Mouse (Mus musculus): Measurements from ENCODE around the gene S100a9.

The S100a9 gene

GRCm38 (mm10) chr3:90695613-90696012 is at the start of gene S100a9:
Gene S100a9 (minus strand): TSS chr3:90695721.
- no peak for DNase-seq (ENCODE audit: low spot score in 2 of 2)

GRCm38 (mm10) chr3:90726606-90727005 is 31.1 kb upstream of the S100a9 start, which contains the start of gene Pglyrp4:
Gene Pglyrp4 (plus strand): TSS chr3:90726906.
- no peak for DNase-seq (ENCODE audit: low spot score in 2 of 2)

GRCm38 (mm10) chr3:90709591-90710460 is 14.3 kb upstream of the S100a9 start:
- DNase-seq (ENCODE audit: low spot score in 2 of 2) = peak; percentile 90 to 92

GRCm38 (mm10) chr3:90708523-90709202 is 13.1 kb upstream of the S100a9 start:
- peak; percentile 20 to 42 for DNase-seq (ENCODE audit: low spot score in 2 of 2)

- no peak for DNase-seq (ENCODE audit: low spot score in 2 of 2)
Observed at GRCm38 (mm10) chr3:90702244-90702643, 6.7 kb upstream of the S100a9 start.

GRCm38 (mm10) chr3:90693496-90693895 is 2.0 kb downstream of the S100a9 start:
- DNase-seq (ENCODE audit: low spot score in 2 of 2) = no peak

GRCm38 (mm10) chr3:90686835-90687234 is 8.7 kb downstream of the S100a9 start:
- no peak for DNase-seq (ENCODE audit: low spot score in 2 of 2)

- DNase-seq (ENCODE audit: low spot score in 2 of 2) = no peak
Observed at GRCm38 (mm10) chr3:90683929-90684328, 11.6 kb downstream of the S100a9 start.

- DNase-seq (ENCODE audit: low spot score in 2 of 2) = no peak
Observed at GRCm38 (mm10) chr3:90678656-90679055, 16.9 kb downstream of the S100a9 start.

- no peak for DNase-seq (ENCODE audit: low spot score in 2 of 2)
Observed at GRCm38 (mm10) chr3:90668846-90669245, 26.7 kb downstream of the S100a9 start, which contains the start of gene S100a8. Gene S100a8 (plus strand): TSS chr3:90668978.

- no peak for DNase-seq (ENCODE audit: low spot score in 2 of 2)
Observed at GRCm38 (mm10) chr3:90664219-90664618, 31.3 kb downstream of the S100a9 start.

GRCm38 (mm10) chr3:90659364-90660044 is 36.0 kb downstream of the S100a9 start:
- no peak for DNase-seq (ENCODE audit: low spot score in 2 of 2)

GRCm38 (mm10) chr3:90657405-90657804 is 38.1 kb downstream of the S100a9 start:
- DNase-seq (ENCODE audit: low spot score in 2 of 2) = no peak

- DNase-seq (ENCODE audit: low spot score in 2 of 2) = no peak
Observed at GRCm38 (mm10) chr3:90653717-90654116, 41.8 kb downstream of the S100a9 start, which contains the start of gene S100a7a. Gene S100a7a (plus strand): TSS chr3:90654017.

- peak; percentile 87 to 93 for DNase-seq (ENCODE audit: low spot score in 2 of 2)
Observed at GRCm38 (mm10) chr3:90652878-90653508, 42.5 kb downstream of the S100a9 start.

GRCm38 (mm10) chr3:90649832-90650231 is 45.7 kb downstream of the S100a9 start:
- DNase-seq (ENCODE audit: low spot score in 2 of 2) = no peak

- peak; percentile 16 to 46 for DNase-seq (ENCODE audit: low spot score in 2 of 2)
Observed at GRCm38 (mm10) chr3:90648981-90649380, 46.5 kb downstream of the S100a9 start.

- no peak for DNase-seq (ENCODE audit: low spot score in 2 of 2)
Observed at GRCm38 (mm10) chr3:90647291-90647690, 48.2 kb downstream of the S100a9 start.

GRCm38 (mm10) chr3:90644220-90644619 is 51.3 kb downstream of the S100a9 start:
- DNase-seq (ENCODE audit: low spot score in 2 of 2) = peak; percentile 46 to 50
